Mouse (Mus musculus): Measurements from ENCODE around the gene Ptov1.

- no peak for TF ChIP-seq CTCF (IDR thresholded peaks at IDR 0.05; ENCODE audit: extremely low read depth, insufficient read depth, insufficient read length, insufficient replicate concordance)
- TF ChIP-seq POLR2A (IDR thresholded peaks at IDR 0.05; ENCODE audit: low read depth, low read length), result no peak
Observed at GRCm38 (mm10) chr7:44823409-44823808, 46.2 kb downstream of the Ptov1 start.
